Comparison of ENCODE assay signal across 17 mouse cellular contexts in genomic region chr19:16484237-16484636, GRCm38 (mm10). TPM values are rescaled to one million over a fixed set of nuclear protein-coding genes. Genes with fewer than 3 reads are reported as not detected.
A peak's percentile ranks its signal among the peaks of the same experiment; 100 is the strongest.
DNase-seq lines count a peak whose midpoint lies in the region; ATAC-seq and TF ChIP-seq lines count a peak whose summit lies in the region.
"Had no signal": no experiment of that assay in that cellular context is flagged by ENCODE, and none has a peak within 500 bp of the region (broad histone marks: within the 10 kb centered on the region; RNA-seq: fewer than 3 reads in every experiment).

No protein-coding gene starts in this region.

- no peak overlapping the region for H3K4me2 ChIP-seq in limb, embryonic 12.5 days
- H3K4me2 ChIP-seq in intestine, postnatal 0 days (replicated peaks; ENCODE audit: low read depth), result no peak overlapping the region; the same call in 1 of the 2 replicates
- no peak overlapping the region for H3K4me2 ChIP-seq in stomach, embryonic 16.5 days (ENCODE audit: low read depth, low read length)
- H3K4me2 ChIP-seq in midbrain, embryonic 16.5 days (ENCODE audit: low read length), result no peak overlapping the region
- H3K4me2 ChIP-seq: embryonic facial prominence, embryonic 12.5 days; forebrain, embryonic 15.5 days; heart, embryonic 12.5 days; hindbrain, embryonic 12.5 days had no signal

- H3K4me1 ChIP-seq in limb, embryonic 12.5 days (replicated peaks), result peaks cover 7% of the 10 kb centered on the region; the same call in 1 of the 2 replicates
- H3K4me1 ChIP-seq in limb, embryonic 10.5 days, result no peaks in the 10 kb centered on the region
- no peaks in the 10 kb centered on the region for H3K4me1 ChIP-seq in intestine, postnatal 0 days (replicated peaks; ENCODE audit: control insufficient read depth, insufficient read depth, low read length)
- H3K4me1 ChIP-seq in stomach, embryonic 16.5 days (ENCODE audit: control insufficient read depth, insufficient read depth, low read length), result no peaks in the 10 kb centered on the region
- no peaks in the 10 kb centered on the region for H3K4me1 ChIP-seq in midbrain, embryonic 16.5 days (ENCODE audit: control insufficient read depth, insufficient read depth, low read length)
- H3K4me1 ChIP-seq: embryonic facial prominence, embryonic 12.5 days; forebrain, embryonic 15.5 days; heart, embryonic 12.5 days; hindbrain, embryonic 12.5 days had no signal

- no peak overlapping the region for H3K27ac ChIP-seq in limb, embryonic 12.5 days
- no peak overlapping the region for H3K27ac ChIP-seq in limb, embryonic 10.5 days
- H3K27ac ChIP-seq in intestine, postnatal 0 days (ENCODE audit: low read depth, low read length), result no peak overlapping the region
- H3K27ac ChIP-seq in stomach, embryonic 16.5 days (ENCODE audit: low read length), result peak overlapping the region; percentile 34; the same call in 1 of the 2 replicates
- H3K27ac ChIP-seq in midbrain, embryonic 16.5 days (ENCODE audit: low read length), result no peak overlapping the region
- H3K27ac ChIP-seq: embryonic facial prominence, embryonic 12.5 days; forebrain, embryonic 15.5 days; hindbrain, embryonic 12.5 days had no signal

- no peak for DNase-seq in limb, embryonic 10.5 days (ENCODE audit: low spot score)
- DNase-seq: cerebellum, adult 11-12 months; cerebellum, adult 9-10 months; cerebellum, postnatal 25 days; gastrocnemius, postnatal 14 days; heart, postnatal 36 days had no signal

- H3K9ac ChIP-seq in limb, embryonic 12.5 days (replicated peaks), result 0 out of 2 replicates have a peak overlapping the region, but pooled peaks have one; percentile 8
- no peak overlapping the region for H3K9ac ChIP-seq in intestine, postnatal 0 days (ENCODE audit: low read depth, low read length)
- H3K9ac ChIP-seq in stomach, embryonic 16.5 days (ENCODE audit: low read length), result no peak overlapping the region
- no peak overlapping the region for H3K9ac ChIP-seq in midbrain, embryonic 16.5 days (ENCODE audit: low read depth, low read length)
- H3K9ac ChIP-seq: embryonic facial prominence, embryonic 12.5 days; forebrain, embryonic 15.5 days; heart, embryonic 12.5 days; hindbrain, embryonic 12.5 days had no signal

- WGBS in limb, embryonic 12.5 days, result 87% methylated on average over 10 of the region's 10 CpGs
- WGBS in limb, embryonic 10.5 days, result 92% methylated on average over 10 of the region's 10 CpGs
- WGBS in intestine, postnatal 0 days, result 54% methylated on average over 10 of the region's 10 CpGs
- 65% methylated on average over 10 of the region's 10 CpGs for WGBS in stomach, embryonic 16.5 days
- WGBS in midbrain, embryonic 16.5 days, result 90% methylated on average over 10 of the region's 10 CpGs

- no peaks in the 10 kb centered on the region for H3K27me3 ChIP-seq in limb, embryonic 12.5 days
- no peaks in the 10 kb centered on the region for H3K27me3 ChIP-seq in limb, embryonic 10.5 days (ENCODE audit: low read depth, poor library complexity, severe bottlenecking)
- no peaks in the 10 kb centered on the region for H3K27me3 ChIP-seq in intestine, postnatal 0 days (replicated peaks; ENCODE audit: control insufficient read depth, insufficient read depth, low read length)
- no peaks in the 10 kb centered on the region for H3K27me3 ChIP-seq in stomach, embryonic 16.5 days (ENCODE audit: control insufficient read depth, insufficient read depth, low read length)
- H3K27me3 ChIP-seq in midbrain, embryonic 16.5 days (ENCODE audit: control insufficient read depth, insufficient read depth, low read depth, low read length), result no peaks in the 10 kb centered on the region
- H3K27me3 ChIP-seq: embryonic facial prominence, embryonic 12.5 days; forebrain, embryonic 15.5 days; heart, embryonic 12.5 days; hindbrain, embryonic 12.5 days had no signal

- no peak overlapping the region for H3K4me3 ChIP-seq in limb, embryonic 12.5 days (replicated peaks)
- no peak overlapping the region for H3K4me3 ChIP-seq in limb, embryonic 10.5 days
- no peak overlapping the region for H3K4me3 ChIP-seq in intestine, postnatal 0 days (ENCODE audit: low read depth, low read length)
- H3K4me3 ChIP-seq in stomach, embryonic 16.5 days (replicated peaks; ENCODE audit: low read length), result no peak overlapping the region
- no peak overlapping the region for H3K4me3 ChIP-seq in midbrain, embryonic 16.5 days (ENCODE audit: low read depth, low read length)
- H3K4me3 ChIP-seq: embryonic facial prominence, embryonic 12.5 days; forebrain, embryonic 15.5 days; heart, embryonic 12.5 days; hindbrain, embryonic 12.5 days had no signal

- no peaks in the 10 kb centered on the region for H3K9me3 ChIP-seq in limb, embryonic 12.5 days
- H3K9me3 ChIP-seq in limb, embryonic 10.5 days (replicated peaks), result no peaks in the 10 kb centered on the region
- H3K9me3 ChIP-seq in intestine, postnatal 0 days (ENCODE audit: control insufficient read depth), result no peaks in the 10 kb centered on the region
- H3K9me3 ChIP-seq in stomach, embryonic 16.5 days (replicated peaks; ENCODE audit: control insufficient read depth, low read length), result no peaks in the 10 kb centered on the region
- H3K9me3 ChIP-seq in midbrain, embryonic 16.5 days (replicated peaks; ENCODE audit: control insufficient read depth, low read length, poor library complexity, severe bottlenecking), result no peaks in the 10 kb centered on the region
- H3K9me3 ChIP-seq: embryonic facial prominence, embryonic 12.5 days; forebrain, embryonic 15.5 days; G1E; heart, embryonic 12.5 days; hindbrain, embryonic 12.5 days had no signal

- no peaks in the 10 kb centered on the region for H3K36me3 ChIP-seq in limb, embryonic 12.5 days
- H3K36me3 ChIP-seq in limb, embryonic 10.5 days, result no peaks in the 10 kb centered on the region
- H3K36me3 ChIP-seq in intestine, postnatal 0 days (ENCODE audit: control insufficient read depth, insufficient read depth), result no peaks in the 10 kb centered on the region
- H3K36me3 ChIP-seq in stomach, embryonic 16.5 days (ENCODE audit: control insufficient read depth, insufficient read depth, low read length), result no peaks in the 10 kb centered on the region
- H3K36me3 ChIP-seq in midbrain, embryonic 16.5 days (ENCODE audit: control insufficient read depth, insufficient read depth, low read length), result no peaks in the 10 kb centered on the region
- H3K36me3 ChIP-seq: embryonic facial prominence, embryonic 12.5 days; forebrain, embryonic 15.5 days; G1E; heart, embryonic 12.5 days; hindbrain, embryonic 12.5 days had no signal

- no peak for TF ChIP-seq CTCF in intestine, postnatal 0 days (IDR thresholded peaks at IDR 0.05; ENCODE audit: low read depth)

- ATAC-seq in limb, embryonic 12.5 days (ENCODE audit: insufficient number of reproducible peaks, insufficient read depth, low FRiP score, low TSS enrichment, low read depth), result no peak
- ATAC-seq in intestine, postnatal 0 days, result peak; percentile 41; the same call in 1 of the 2 replicates
- peak; percentile 84; the same call in 1 of the 2 replicates for ATAC-seq in stomach, embryonic 16.5 days (ENCODE audit: insufficient read depth, low FRiP score)
- ATAC-seq in granulocyte monocyte progenitor cell, adult 5-6 weeks (replicated peaks; ENCODE audit: poor library complexity, severe bottlenecking), result no peak
- ATAC-seq in midbrain, embryonic 16.5 days, result no peak
- ATAC-seq: forebrain, embryonic 15.5 days; hindbrain, embryonic 16.5 days had no signal

RNA-seq across cellular contexts. Expression of gene Gna14, which starts 48.7 kb away (rescaled TPM):
- 0.30 and 0.45 TPM in 2 replicates for polyA plus RNA-seq in limb, embryonic 12.5 days (2016; fragmentation: Nextera tagmentation; extraction: Ambion mirVana)
- polyA plus RNA-seq in limb, embryonic 10.5 days (2016; fragmentation: Nextera tagmentation; extraction: Ambion mirVana), result 0.46 and 0.48 TPM in 2 replicates
- 2.9 and 4.8 TPM in 2 replicates for polyA plus RNA-seq in intestine, postnatal 0 days (2015; fragmentation: Nextera tagmentation; extraction: Ambion mirVana)
- 13.7 and 14.3 TPM in 2 replicates for polyA plus RNA-seq in stomach, embryonic 16.5 days (2015; fragmentation: Nextera tagmentation; extraction: Ambion mirVana)
- 0.79 TPM in 1 of 2 replicates, not detected in the other for total RNA-seq in granulocyte monocyte progenitor cell, adult 5-6 weeks (2014; fragmentation: Nextera tagmentation)
- total RNA-seq in granulocyte monocyte progenitor cell, adult 5-6 weeks (2017), result 0.73 and 1.4 TPM in 2 replicates
- polyA plus RNA-seq in midbrain, embryonic 16.5 days (2015; fragmentation: Nextera tagmentation; extraction: Ambion mirVana), result 0.45 and 0.73 TPM in 2 replicates
- total RNA-seq: G1E had no signal
- polyA plus RNA-seq: G1E had no signal

Comparison
In these comparisons a context has a peak if more than half of its experiments do, and no peak if none do; other contexts are left out.
1. ATAC-seq: peak in intestine, postnatal 0 days (single experiment) and stomach, embryonic 16.5 days (single experiment); none in limb, embryonic 12.5 days (single experiment), granulocyte monocyte progenitor cell, adult 5-6 weeks (single experiment) and midbrain, embryonic 16.5 days (single experiment).